Mouse (Mus musculus): ENCODE data around the gene Arhgap27.

Gene Arhgap27

GRCm38 (mm10) chr11:103285276-103285675, 78.2 kb downstream of the Arhgap27 start:
- ChIA-PET CTCF (interaction anchor here in 3 of 4 experiments (0.6 to 1.1 kb wide), 3 partner anchors 18 to 81 kb away, joined by 3 to 6 read pairs (median 3); partner anchors contain the start of gene Map3k14 (in 1 of the 3)), POLR2A (interaction anchor here in 3 of 4 experiments (0.6 to 1.4 kb wide), 5 partner anchors 9 to 153 kb away, joined by 3 read pairs; partner anchors contain the start of genes Map3k14 (in 2 of the 3) and Hexim2 (in 1 of the 3))

GRCm38 (mm10) chr11:103281784-103282183, 81.7 kb downstream of the Arhgap27 start:
- ChIA-PET POLR2A (interaction anchor here in 2 of 4 experiments (1.0 to 1.2 kb wide), 2 partner anchors 9 to 15 kb away, joined by 3 read pairs; partner anchors contain the start of gene Map3k14 (in 1 of the 2)), CTCF (interaction anchor here in 3 of 4 experiments (0.6 to 0.9 kb wide), 3 partner anchors 99 to 669 kb away, joined by 3 to 4 read pairs (median 3); no protein-coding TSS in a partner anchor)

Measured in embryonic stem cell, embryonic (primary cell).